Mouse (Mus musculus) regulatory T cell (primary cell): ENCODE results near the gene A830031A19Rik.

ENCODE experiments used
- in situ Hi-C: fragments of 300-600 bp; cut with MboI, MseI; formaldehyde crosslinking; loops from one replicate; pipeline ENCODE4 v1.15.1; 2025; ENCODE audit warnings: high pct_unique_total_duplicates

The A830031A19Rik gene

DNA sequence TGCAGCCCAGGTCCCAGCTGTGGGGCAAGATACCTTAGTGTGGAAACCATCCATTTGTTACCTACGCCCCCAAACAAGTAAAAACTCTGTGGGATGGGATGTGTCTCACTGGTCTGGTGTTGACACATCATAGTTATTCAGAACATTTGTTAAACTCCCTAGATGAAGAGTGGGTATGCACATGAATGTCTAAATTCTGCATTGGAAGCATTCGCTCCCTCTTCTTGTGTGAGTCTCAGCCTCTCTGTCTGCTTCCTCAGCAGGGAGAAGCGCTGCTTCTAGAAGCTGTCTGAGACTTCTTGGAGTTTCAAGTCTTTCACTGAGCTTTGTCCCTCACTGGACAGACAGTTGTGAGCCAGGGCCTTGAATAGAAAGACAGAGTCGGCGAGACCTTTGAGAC lies 65.9 kb downstream of the A830031A19Rik start:
- in situ Hi-C loops: no loop called here

DNA sequence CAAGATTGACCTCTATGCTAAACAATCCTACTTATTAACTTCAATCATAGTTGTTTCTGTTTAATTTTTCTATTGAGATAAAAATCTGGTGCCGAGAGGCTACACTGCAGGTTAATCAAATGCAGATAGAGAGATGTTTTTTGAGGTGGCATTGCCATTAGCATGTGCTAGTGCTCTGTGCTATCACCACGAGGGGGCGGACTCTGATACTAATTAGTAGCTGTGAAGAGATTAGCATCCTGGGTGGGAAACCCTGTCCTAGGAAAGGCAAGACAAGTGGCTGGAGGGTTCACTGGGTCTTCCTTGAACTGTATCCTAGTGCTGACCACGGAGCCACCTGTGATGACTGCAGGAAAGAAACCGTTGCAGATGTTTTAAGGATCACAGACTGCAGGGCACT lies 66.6 kb downstream of the A830031A19Rik start:
- in situ Hi-C loops: no loop called here

DNA sequence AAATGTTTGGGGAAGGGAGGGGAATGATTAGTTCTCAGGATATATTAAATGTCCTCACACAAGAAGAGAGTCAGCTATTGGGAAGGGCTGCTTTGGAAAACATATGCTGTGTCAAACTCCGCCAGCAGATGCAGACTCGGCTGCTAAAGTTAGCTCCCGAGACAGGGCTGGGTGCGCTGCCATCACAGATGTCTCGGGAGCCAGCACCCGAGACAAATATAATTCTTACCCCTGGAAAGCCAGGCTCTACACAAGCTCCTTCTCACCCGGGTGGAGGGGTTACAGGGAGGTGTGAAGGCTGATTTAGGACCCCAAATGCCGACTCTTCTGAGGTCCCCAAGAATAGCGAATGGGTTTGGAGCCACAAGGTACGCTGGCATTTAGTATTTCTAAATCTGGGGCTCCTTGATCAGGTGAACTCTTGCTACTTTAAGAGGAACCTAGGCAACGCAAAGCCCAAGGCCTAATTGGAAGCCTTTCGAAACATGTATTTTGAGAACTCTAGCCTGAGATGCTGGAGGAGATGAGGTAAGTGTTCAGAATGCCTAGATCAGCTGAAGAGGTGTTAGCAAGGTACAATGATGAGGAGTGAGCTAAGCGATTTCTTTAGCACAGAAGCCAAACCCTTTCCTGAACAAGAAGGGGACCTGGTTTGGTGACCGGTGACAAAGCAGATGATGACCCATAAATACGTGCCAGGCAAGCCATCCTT lies 69.3 kb downstream of the A830031A19Rik start:
- in situ Hi-C loops: no loop called here

GRCm38 (mm10) chr11:24000675-24001074 lies 74.2 kb downstream of the A830031A19Rik start:
- in situ Hi-C loops: no loop called here
